Mouse (Mus musculus) stomach, embryonic 14.5 days (tissue): ENCODE results near the gene Mfsd7a. TPM values are rescaled to one million over a fixed set of nuclear protein-coding genes. Genes with fewer than 3 reads are reported as not detected.
"Not testable (repeated sequence)": the region's sequence is repeated elsewhere in the genome, so short reads cannot be mapped to it uniquely, and the experiment has no call there.

Experiments used
- ATAC-seq: fragments of 200-750 bp; cut with Nextera tagmentation; 2 replicates; pipeline ENCODE4 v1.8.0; 2017; ENCODE audit warnings: low read depth, moderate TSS enrichment; ENCODE audit not compliant: insufficient number of reproducible peaks, insufficient read depth, low FRiP score
- H3K27ac ChIP-seq: fragments of 300-500 bp; sonication (generic); 2 replicates; pipeline ENCODE4 v1.5.1; 2014; ENCODE audit warnings: mild to moderate bottlenecking, low read length, moderate library complexity, mixed read lengths
- H3K27me3 ChIP-seq: fragments of 300-500 bp; sonication (generic); 2 replicates; pipeline ENCODE4 v1.6.1; 2014; ENCODE audit warnings: low read length, control low read depth, mixed read lengths; ENCODE audit not compliant: control insufficient read depth, insufficient read depth
- H3K36me3 ChIP-seq: fragments of 300-500 bp; sonication (generic); 2 replicates; pipeline ENCODE4 v1.6.1; 2014; ENCODE audit warnings: mild to moderate bottlenecking, control low read depth, low read length, moderate library complexity, mixed read lengths; ENCODE audit not compliant: control insufficient read depth, insufficient read depth
- H3K4me1 ChIP-seq: fragments of 300-500 bp; sonication (generic); 2 replicates; pipeline ENCODE4 v1.6.1; 2014; ENCODE audit warnings: low read length, control low read depth, mixed read lengths; ENCODE audit not compliant: control insufficient read depth, insufficient read depth
- H3K4me2 ChIP-seq: fragments of 300-500 bp; sonication (generic); replicated peaks from 2 replicates; pipeline ENCODE4 v1.6.1; 2014; ENCODE audit warnings: low read depth, low read length, control low read depth
- H3K4me3 ChIP-seq: fragments of 300-500 bp; sonication (generic); 2 replicates; pipeline ENCODE4 v1.5.1; 2014; ENCODE audit warnings: low read depth, low read length, control low read depth
- H3K9ac ChIP-seq: fragments of 300-500 bp; sonication (generic); replicated peaks from 2 replicates; pipeline ENCODE4 v1.6.1; 2014; ENCODE audit warnings: low read depth, mild to moderate bottlenecking, control low read depth, low read length, moderate library complexity, mixed read lengths
- H3K9me3 ChIP-seq: fragments of 300-500 bp; sonication (generic); 2 replicates; pipeline ENCODE4 v1.6.1; 2016; ENCODE audit warnings: low read depth, low read length, control low read depth; ENCODE audit not compliant: control insufficient read depth
- WGBS: fragments of 180-500 bp; shearing (Covaris S2); extraction: QIAGEN DNeasy Blood & Tissue Kit; methylation state at CpG from one replicate; pipeline ENCODE4 v1.1.7; 2014; 5-methylcytosine and 5-hydroxymethylcytosine counted together
- polyA plus RNA-seq: library from polyadenylated mRNA; unstranded; fragments of >200 nt; fragmentation: Nextera tagmentation; extraction: Ambion mirVana; gene quantifications from 2 replicates; pipeline ENCODE4 v1.2.1, GENCODE M21; 2014

The Mfsd7a gene
- 0.29 and 0.54 TPM in 2 replicates for polyA plus RNA-seq

DNA sequence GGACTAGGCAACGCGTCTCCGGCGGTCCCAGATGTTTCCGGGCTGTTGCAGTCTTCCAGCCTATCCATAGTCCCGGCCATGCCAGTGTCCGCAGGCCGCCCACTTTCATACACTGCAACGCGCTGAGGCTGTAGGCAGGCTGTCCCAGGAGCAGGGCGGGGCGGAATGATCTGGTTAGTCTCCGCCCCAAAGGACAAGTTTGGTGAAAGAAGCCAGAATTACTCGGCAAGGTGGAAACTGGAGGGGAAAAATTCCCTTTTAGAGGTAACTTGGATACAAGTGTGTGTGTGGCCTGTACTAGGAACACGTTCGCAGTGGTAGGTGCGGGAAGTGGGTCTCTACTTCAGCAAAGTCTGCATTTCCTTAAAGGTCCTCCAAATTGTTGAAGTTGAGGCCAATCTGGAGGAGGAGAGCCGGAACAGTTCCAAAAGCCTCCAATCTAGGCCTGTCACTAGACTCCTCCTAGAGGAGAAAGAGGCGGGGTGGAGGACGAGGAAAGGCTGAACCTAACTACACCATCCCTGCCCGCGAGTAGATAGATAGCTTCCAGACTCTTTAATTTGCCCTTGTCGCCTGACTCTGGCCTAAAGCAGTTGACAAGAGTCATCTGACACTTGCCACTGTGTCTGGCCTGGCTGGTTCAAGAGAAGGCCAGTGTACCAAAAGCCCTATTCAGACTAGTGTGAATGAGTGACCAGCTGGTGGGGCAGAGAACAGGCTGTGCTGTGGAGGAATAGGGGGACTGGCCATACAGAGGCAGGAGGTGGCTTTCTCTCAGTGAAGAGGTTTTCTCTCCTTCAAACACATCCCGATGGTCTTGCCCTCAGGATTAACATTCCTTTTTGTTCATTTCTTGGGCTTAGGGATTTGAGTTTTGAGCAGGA lies at the start of gene Mfsd7a:
TSS of gene Mfsd7a (minus strand) at position 107 of the 884 bp plus-strand sequence.
- WGBS, result 11% methylated on average over 24 of the region's 24 CpGs
- no peak within 1 kb of the TSS for H3K27ac ChIP-seq

DNA sequence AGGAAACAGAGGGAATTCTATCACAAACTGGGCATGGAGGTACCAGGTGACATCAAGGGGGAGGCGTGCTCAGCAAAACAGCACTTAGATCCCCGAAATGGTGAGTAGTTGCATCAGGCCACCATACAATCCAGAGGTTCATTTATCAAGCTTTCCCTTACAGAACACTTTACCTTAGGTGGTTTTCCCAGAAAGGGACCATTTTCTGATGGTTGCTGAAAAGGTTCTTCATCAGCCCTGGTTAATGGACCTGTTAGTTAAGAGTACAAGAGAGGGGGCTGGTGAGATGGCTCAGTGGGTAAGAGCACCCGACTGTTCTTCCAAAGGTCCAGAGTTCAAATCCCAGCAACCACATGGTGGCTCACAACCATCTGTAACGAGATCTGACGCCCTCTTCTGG lies 37.5 kb upstream of the Mfsd7a start:
- not testable (repeated sequence) for H3K4me2 ChIP-seq, H3K9ac ChIP-seq
- H3K36me3 ChIP-seq, result peaks cover 39% of the 10 kb centered on the region

More for the DNA sequence above, at the start of gene Mfsd7a:
- Histone ChIP-seq H3K4me2 (peak within 1 kb of the TSS; percentile 52), H3K4me1 (0 out of 2 replicates have a peak, but pooled peaks cover 3% of the 10 kb centered on the region), H3K9ac (no peak within 1 kb of the TSS), H3K4me3 (peak within 1 kb of the TSS; percentile 24), H3K36me3 (no peaks in the 10 kb centered on the region), H3K27me3 (no peaks in the 10 kb centered on the region), H3K9me3 (no peaks in the 10 kb centered on the region)
- ATAC-seq, result peak; percentile 92

DNA sequence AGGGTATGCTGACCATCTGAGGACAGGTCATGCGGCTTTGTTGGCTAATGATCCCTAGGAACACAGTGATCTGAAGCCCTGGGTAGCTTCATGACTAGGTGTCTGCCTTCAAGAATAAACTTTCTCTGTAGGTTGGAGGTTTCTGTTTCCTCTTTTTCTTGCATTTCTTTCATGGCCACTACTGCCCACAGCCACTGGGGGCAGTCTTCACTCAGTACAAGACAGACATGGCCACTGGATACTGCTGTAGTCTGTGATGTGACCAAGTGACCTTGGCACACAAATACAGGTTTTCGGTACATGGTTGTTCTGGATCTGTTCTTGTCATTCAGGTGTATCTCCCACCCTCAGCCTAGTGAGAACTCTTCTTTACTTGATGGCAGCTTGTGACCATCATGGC lies 36.5 kb upstream of the Mfsd7a start:
- no peak for ATAC-seq
- no peaks in the 10 kb centered on the region for H3K9me3 ChIP-seq
- H3K4me2 ChIP-seq, result no peak overlapping the region
- H3K36me3 ChIP-seq, result peaks cover 32% of the 10 kb centered on the region
- no peaks in the 10 kb centered on the region for H3K27me3 ChIP-seq
- WGBS, result 98% methylated on average over 2 of the region's 2 CpGs
- no peak overlapping the region for H3K4me3 ChIP-seq
- no peaks in the 10 kb centered on the region for H3K4me1 ChIP-seq
- H3K9ac ChIP-seq, result no peak overlapping the region
- H3K27ac ChIP-seq, result no peak overlapping the region

More for the DNA sequence above, 37.5 kb upstream of the Mfsd7a start:
- not testable (repeated sequence) for H3K27ac ChIP-seq, H3K27me3 ChIP-seq, ATAC-seq, H3K4me1 ChIP-seq, H3K9me3 ChIP-seq, H3K4me3 ChIP-seq
- WGBS, result 90% methylated on average over 4 of the region's 5 CpGs

DNA sequence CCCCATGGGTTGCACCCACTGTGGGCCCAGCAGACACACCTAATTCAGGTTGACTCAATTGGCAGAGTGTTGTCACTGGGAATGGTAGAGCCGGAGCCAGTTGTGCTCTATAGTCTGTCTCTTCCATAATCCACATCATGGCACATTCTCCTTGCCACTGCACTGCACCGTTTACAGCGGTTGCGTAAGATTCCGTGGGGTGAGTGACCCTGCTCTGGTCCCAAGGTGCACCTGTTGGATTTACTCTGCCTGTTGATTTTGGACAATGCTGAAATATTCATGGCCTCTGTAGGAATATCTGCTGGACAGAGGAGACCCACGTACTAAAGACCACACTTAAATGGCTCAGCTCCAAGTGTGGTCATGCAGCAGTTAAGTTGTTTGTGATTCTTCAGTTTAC lies 34.3 kb upstream of the Mfsd7a start:
- Histone ChIP-seq H3K4me2 (no peak overlapping the region), H3K9me3 (no peaks in the 10 kb centered on the region), H3K9ac (no peak overlapping the region), H3K27me3 (no peaks in the 10 kb centered on the region), H3K4me1 (no peaks in the 10 kb centered on the region), H3K36me3 (peaks cover 28% of the 10 kb centered on the region), H3K4me3 (no peak overlapping the region), H3K27ac (no peak overlapping the region)
- no peak for ATAC-seq
- WGBS, result 90% methylated on average over 6 of the region's 6 CpGs

DNA sequence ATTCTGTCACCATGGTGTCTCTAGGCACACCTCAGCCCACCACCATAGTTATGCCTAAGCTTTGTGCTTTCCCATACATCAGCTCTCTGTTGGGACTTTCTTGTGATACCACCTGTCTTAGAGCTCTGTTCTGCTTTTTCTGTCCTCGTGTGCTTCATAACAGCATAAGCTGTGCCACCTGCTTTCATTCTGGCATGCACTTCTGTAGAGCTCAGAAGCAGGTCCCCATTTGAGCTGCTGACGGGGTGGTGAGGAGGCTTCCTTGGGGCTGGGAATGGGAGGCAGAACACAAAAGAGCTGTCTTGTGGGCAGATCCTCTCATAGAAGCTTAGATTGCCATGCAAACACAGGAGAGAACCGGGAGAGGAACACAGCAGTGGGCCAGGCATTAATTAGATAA lies 27.3 kb upstream of the Mfsd7a start:
- Histone ChIP-seq H3K27me3 (no peaks in the 10 kb centered on the region), H3K27ac (no peak overlapping the region), H3K9me3 (no peaks in the 10 kb centered on the region), H3K4me3 (no peak overlapping the region), H3K36me3 (peaks cover 75% of the 10 kb centered on the region), H3K4me2 (no peak overlapping the region), H3K9ac (no peak overlapping the region), H3K4me1 (no peaks in the 10 kb centered on the region)
- no peak for ATAC-seq
- 92% methylated on average over 3 of the region's 3 CpGs for WGBS

DNA sequence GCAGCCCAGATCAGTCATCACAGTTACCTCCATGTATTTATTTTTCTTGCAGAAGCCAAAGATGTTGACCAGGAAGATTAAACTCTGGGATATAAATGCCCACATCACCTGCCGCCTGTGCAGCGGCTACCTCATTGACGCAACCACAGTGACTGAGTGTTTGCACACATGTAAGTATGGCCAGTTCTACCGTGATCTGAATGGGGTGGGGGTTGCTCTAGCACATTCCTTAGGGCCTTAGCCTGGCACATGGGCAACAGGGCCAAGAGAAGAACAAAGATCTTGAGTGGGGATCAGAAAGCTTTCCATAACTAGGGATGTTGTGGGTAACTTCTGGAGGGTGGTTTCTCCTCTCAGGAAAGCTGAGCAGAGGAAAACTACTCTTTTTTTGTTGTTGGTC lies 25.0 kb upstream of the Mfsd7a start:
- Histone ChIP-seq H3K9me3 (no peaks in the 10 kb centered on the region), H3K36me3 (peaks cover 69% of the 10 kb centered on the region), H3K9ac (no peak overlapping the region), H3K4me1 (no peaks in the 10 kb centered on the region), H3K4me3 (no peak overlapping the region), H3K27ac (no peak overlapping the region), H3K4me2 (no peak overlapping the region), H3K27me3 (no peaks in the 10 kb centered on the region)
- ATAC-seq, result no peak
- 84% methylated on average over 4 of the region's 4 CpGs for WGBS

DNA sequence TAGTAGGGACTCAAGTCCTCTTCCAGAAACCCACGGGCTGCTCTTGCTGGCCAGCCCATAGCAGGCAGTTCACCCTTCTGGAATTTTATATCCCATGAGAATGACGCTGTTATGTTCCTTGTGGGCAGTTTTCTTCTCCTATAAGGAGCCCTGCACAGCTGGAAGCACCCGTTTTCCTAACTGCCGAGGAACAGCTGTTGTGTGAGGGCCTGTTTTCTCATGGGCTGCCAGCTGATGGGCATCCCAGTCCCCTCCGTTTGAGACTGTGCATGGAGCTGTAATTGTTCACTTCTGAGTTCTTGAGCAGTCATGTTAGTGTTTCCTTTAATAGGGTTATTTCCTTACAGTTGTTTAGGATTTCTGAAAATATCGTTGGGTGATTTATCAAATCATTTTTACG lies 20.9 kb upstream of the Mfsd7a start:
- H3K36me3 ChIP-seq, result peaks cover 32% of the 10 kb centered on the region
- no peak for ATAC-seq
- no peak overlapping the region for H3K27ac ChIP-seq
- no peaks in the 10 kb centered on the region for H3K9me3 ChIP-seq
- H3K4me2 ChIP-seq, result no peak overlapping the region
- no peaks in the 10 kb centered on the region for H3K27me3 ChIP-seq
- no peak overlapping the region for H3K4me3 ChIP-seq
- no peaks in the 10 kb centered on the region; the same call in 1 of the 2 replicates for H3K4me1 ChIP-seq
- 74% methylated on average over 7 of the region's 7 CpGs for WGBS
- no peak overlapping the region for H3K9ac ChIP-seq

DNA sequence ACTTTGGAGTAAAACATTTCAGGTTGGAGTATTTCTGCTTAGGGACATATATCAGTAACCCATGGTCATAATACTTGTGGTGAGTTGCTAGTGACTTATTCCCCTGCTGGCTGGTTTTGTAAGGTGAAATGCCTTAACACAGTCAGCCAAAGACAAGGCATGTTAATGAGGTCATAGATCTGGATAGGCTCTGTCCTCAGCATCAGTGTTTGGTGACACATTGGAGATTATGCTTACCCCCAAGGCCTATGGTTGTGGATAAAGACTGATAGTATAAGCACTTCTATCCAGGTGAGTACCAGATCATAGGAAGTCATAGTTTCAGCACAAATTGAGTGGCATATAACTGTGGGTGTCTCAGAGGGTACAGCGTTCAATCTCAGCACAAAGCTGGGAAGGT lies 18.0 kb upstream of the Mfsd7a start:
- no peaks in the 10 kb centered on the region for H3K27me3 ChIP-seq
- H3K4me1 ChIP-seq, result peaks cover 17% of the 10 kb centered on the region
- 97% methylated on average over 1 of the region's 1 CpGs for WGBS
- no peak overlapping the region for H3K9ac ChIP-seq
- H3K4me3 ChIP-seq, result no peak overlapping the region
- no peak overlapping the region for H3K27ac ChIP-seq
- H3K36me3 ChIP-seq, result peaks cover 2% of the 10 kb centered on the region; the same call in 1 of the 2 replicates
- ATAC-seq, result no peak
- H3K4me2 ChIP-seq, result no peak overlapping the region
- no peaks in the 10 kb centered on the region for H3K9me3 ChIP-seq
